Mouse (Mus musculus) cerebellum, adult 9-10 months (tissue): ENCODE measurements around the gene Ank3.

Source experiments
- DNase-seq: peaks from one replicate; pipeline ENCODE4 v3.0.0; 2022

Gene Ank3

GRCm38 (mm10) chr10:69730351-69730871 is 331.8 kb downstream of the Ank3 start:
- DNase-seq, result peak; percentile 72

- peak; percentile 54 for DNase-seq
Measured at GRCm38 (mm10) chr10:69731341-69731740, 332.8 kb downstream of the Ank3 start.

GRCm38 (mm10) chr10:69731863-69732262 is 333.3 kb downstream of the Ank3 start:
- DNase-seq, result peak; percentile 84

GRCm38 (mm10) chr10:69736241-69736640 is 337.7 kb downstream of the Ank3 start:
- peak; percentile 62 for DNase-seq

GRCm38 (mm10) chr10:69738741-69739271 is 340.2 kb downstream of the Ank3 start:
- no peak for DNase-seq

- no peak for DNase-seq
Measured at GRCm38 (mm10) chr10:69742528-69742927, 344.0 kb downstream of the Ank3 start.

GRCm38 (mm10) chr10:69744181-69744580 is 345.6 kb downstream of the Ank3 start:
- peak; percentile 68 for DNase-seq

- DNase-seq, result no peak
Measured at GRCm38 (mm10) chr10:69744871-69745270, 346.3 kb downstream of the Ank3 start.

GRCm38 (mm10) chr10:69746322-69746721 is 347.7 kb downstream of the Ank3 start:
- DNase-seq, result no peak

- no peak for DNase-seq
Measured at GRCm38 (mm10) chr10:69746730-69747129, 348.2 kb downstream of the Ank3 start.

GRCm38 (mm10) chr10:69751416-69751815 is 352.8 kb downstream of the Ank3 start:
- DNase-seq, result no peak

- no peak for DNase-seq
Measured at GRCm38 (mm10) chr10:69753464-69753863, 354.9 kb downstream of the Ank3 start.

GRCm38 (mm10) chr10:69756956-69757672 is 358.5 kb downstream of the Ank3 start:
- DNase-seq, result no peak

GRCm38 (mm10) chr10:69762977-69763376 is 364.4 kb downstream of the Ank3 start:
- DNase-seq, result no peak

GRCm38 (mm10) chr10:69764402-69764801 is 365.8 kb downstream of the Ank3 start:
- DNase-seq, result no peak

GRCm38 (mm10) chr10:69777065-69777645 is 378.6 kb downstream of the Ank3 start:
- no peak for DNase-seq

GRCm38 (mm10) chr10:69777736-69778135 is 379.2 kb downstream of the Ank3 start:
- no peak for DNase-seq

- no peak for DNase-seq
Measured at GRCm38 (mm10) chr10:69779246-69779645, 380.7 kb downstream of the Ank3 start.

GRCm38 (mm10) chr10:69781491-69781890 is 382.9 kb downstream of the Ank3 start:
- peak; percentile 84 for DNase-seq

- no peak for DNase-seq
Measured at GRCm38 (mm10) chr10:69785235-69785634, 386.7 kb downstream of the Ank3 start.

GRCm38 (mm10) chr10:69785692-69786091 is 387.1 kb downstream of the Ank3 start:
- no peak for DNase-seq

- DNase-seq, result no peak
Measured at GRCm38 (mm10) chr10:69786220-69786993, 387.8 kb downstream of the Ank3 start.

GRCm38 (mm10) chr10:69787379-69787778 is 388.8 kb downstream of the Ank3 start:
- no peak for DNase-seq
